Mouse (Mus musculus) C2C12 (cell line): ENCODE results near the gene Aldob.

Experiments used
- CEBPB ChIP-seq: IDR thresholded peaks from one replicate; pipeline ENCODE4 v1.6.1; 2011; ENCODE audit warnings: low read depth, mild to moderate bottlenecking, control low read depth, moderate library complexity
- CTCF ChIP-seq: IDR thresholded peaks from one replicate; pipeline ENCODE4 v1.5.1; 2011; ENCODE audit not compliant: control insufficient read depth, insufficient read depth, insufficient read length
- MAX ChIP-seq: IDR thresholded peaks from one replicate; pipeline ENCODE4 v1.6.1; 2011; ENCODE audit warnings: mild to moderate bottlenecking, control low read depth
- MYOD1 ChIP-seq: IDR thresholded peaks from one replicate; pipeline ENCODE4 v1.6.1; 2011; ENCODE audit warnings: low read depth; ENCODE audit not compliant: control insufficient read depth, insufficient read length
- MYOG ChIP-seq: IDR thresholded peaks from one replicate; pipeline ENCODE4 v1.6.1; 2011; ENCODE audit not compliant: control insufficient read depth, insufficient read length; ENCODE audit errors: extremely low read depth

GRCm38 (mm10) chr4:49549383-49549782, at the start of gene Aldob:
- TF ChIP-seq MYOD1 (no peak), CTCF (no peak), MYOG (no peak), MAX (no peak), CEBPB (no peak)
